Mouse (Mus musculus): ENCODE measurements around the gene Atp8a1.

DNA sequence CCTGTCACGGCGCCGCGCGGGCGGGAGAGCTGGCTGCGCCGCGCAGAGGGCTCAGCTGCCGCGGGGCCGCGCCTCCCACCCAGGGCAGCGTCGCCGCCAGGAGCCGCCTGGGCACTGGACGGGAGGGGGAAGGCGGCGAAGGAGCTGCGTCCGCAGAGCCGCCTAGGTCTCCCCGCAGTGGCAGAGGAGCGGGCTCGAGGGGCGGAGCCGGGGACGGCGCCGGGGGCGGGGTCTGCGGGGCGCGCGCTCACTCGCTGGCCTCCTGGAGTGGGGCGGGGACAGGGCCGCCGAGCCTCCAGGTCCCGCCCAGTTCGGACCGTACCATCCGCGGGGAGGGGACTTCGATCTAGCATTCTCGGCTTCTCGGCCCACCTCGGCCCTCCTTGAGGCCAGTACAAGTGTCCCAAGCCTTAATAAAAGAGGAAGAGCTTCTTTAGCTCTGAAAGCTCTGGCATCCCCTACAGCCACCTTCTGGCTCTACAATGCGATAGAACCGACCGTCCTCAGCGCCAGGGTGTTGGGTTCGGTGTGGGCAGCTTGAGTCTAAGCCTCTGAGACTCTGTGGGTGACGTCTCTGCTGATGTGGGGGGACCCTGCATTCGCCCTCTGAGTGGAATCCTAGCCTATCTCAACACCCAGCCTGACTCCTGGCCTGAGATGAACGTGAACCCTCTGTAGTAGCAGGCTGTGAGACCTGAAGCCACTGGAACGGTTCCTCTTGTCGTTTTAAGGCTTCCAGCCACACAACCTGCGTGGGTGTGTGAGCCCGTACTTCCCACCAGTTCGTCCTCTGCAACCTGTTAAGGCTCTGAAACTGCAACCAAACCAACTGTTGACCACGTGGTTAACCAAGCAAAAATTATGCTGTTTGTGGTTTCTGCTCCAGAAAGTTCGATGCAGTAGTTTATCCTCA is at the start of gene Atp8a1:
- no peak for TF ChIP-seq MAX (IDR thresholded peaks at IDR 0.05)
- no peak for TF ChIP-seq CTCF (IDR thresholded peaks at IDR 0.05; ENCODE audit: control insufficient read depth, insufficient read depth, insufficient read length)
- TF ChIP-seq USF1 (IDR thresholded peaks at IDR 0.05; ENCODE audit: low read depth), result no peak

Measured in C2C12 (cell line).